Mouse (Mus musculus) lung, adult 2 months (tissue): ENCODE measurements around the gene Plpp4.

Source experiments
- CTCF ChIP-seq: fragments of 200-500 bp; IDR thresholded peaks from 2 replicates; pipeline ENCODE4 v1.5.1; 2011; ENCODE audit warnings: mild to moderate bottlenecking, low read length, control low read depth; ENCODE audit not compliant: insufficient read depth
- POLR2A ChIP-seq: fragments of 200-500 bp; IDR thresholded peaks from 2 replicates; pipeline ENCODE4 v1.6.1; 2011; ENCODE audit warnings: low read depth, mild to moderate bottlenecking, control low read depth, low read length, borderline replicate concordance; ENCODE audit errors: extremely low read depth

DNA sequence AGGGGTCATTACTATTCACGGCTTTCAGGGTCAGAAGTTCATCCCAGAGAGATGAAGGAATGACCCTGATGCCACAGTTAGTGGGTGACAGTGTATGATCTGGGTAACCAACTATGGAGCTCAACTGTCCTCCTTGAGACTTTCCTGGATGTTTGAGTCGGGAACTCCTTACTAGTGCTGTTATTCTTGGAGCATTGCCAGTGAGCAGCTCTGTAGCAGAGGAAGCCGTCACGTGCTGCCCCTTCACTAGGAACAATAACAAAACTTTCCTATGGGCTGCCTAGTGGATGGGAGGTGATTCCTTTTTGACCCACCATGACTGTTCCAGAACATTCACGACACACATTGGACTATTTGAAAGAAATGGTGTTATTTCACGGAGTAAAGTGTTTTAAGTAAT is 51.8 kb downstream of the Plpp4 start:
- no peak for TF ChIP-seq CTCF
- no peak for TF ChIP-seq POLR2A
